Mouse (Mus musculus) liver, embryonic 13.5 days (tissue): ENCODE measurements at regions not wholly inside any gene's neighbourhood (a gene's known extent, or its start where the extent isn't known, plus 50 kb on each side); places are given as distances from the start of the nearest gene placed in this dataset.

Experiments
- ATAC-seq: fragments of 200-750 bp; cut with Nextera tagmentation; 2 replicates; pipeline ENCODE4 v1.8.0; 2017; ENCODE audit warnings: low read depth, mild to moderate bottlenecking, moderate number of reproducible peaks, moderate library complexity
- DNase-seq: peaks from one replicate; pipeline ENCODE4 v3.0.0; 2022
- H3K27ac ChIP-seq: fragments of 300-500 bp; sonication (generic); 2 replicates; pipeline ENCODE4 v1.5.1; 2015; ENCODE audit warnings: moderate library complexity, mild to moderate bottlenecking, inconsistent platforms
- H3K27me3 ChIP-seq: fragments of 300-500 bp; sonication (generic); 2 replicates; pipeline ENCODE4 v1.6.1; 2015; ENCODE audit warnings: mild to moderate bottlenecking, inconsistent platforms
- H3K36me3 ChIP-seq: fragments of 300-500 bp; sonication (generic); 2 replicates; pipeline ENCODE4 v1.6.1; 2015; ENCODE audit warnings: mild to moderate bottlenecking, inconsistent platforms
- H3K4me1 ChIP-seq: fragments of 300-500 bp; sonication (generic); replicated peaks from 2 replicates; pipeline ENCODE4 v1.6.1; 2015; ENCODE audit warnings: inconsistent platforms
- H3K4me2 ChIP-seq: fragments of 300-500 bp; sonication (generic); 2 replicates; pipeline ENCODE4 v1.6.1; 2015; ENCODE audit warnings: inconsistent platforms, mild to moderate bottlenecking, moderate library complexity
- H3K4me3 ChIP-seq: fragments of 300-500 bp; sonication (generic); replicated peaks from 2 replicates; pipeline ENCODE4 v1.5.1; 2015; ENCODE audit warnings: mild to moderate bottlenecking, inconsistent platforms
- H3K9ac ChIP-seq: fragments of 300-500 bp; sonication (generic); 2 replicates; pipeline ENCODE4 v1.6.1; 2015; ENCODE audit warnings: mild to moderate bottlenecking, inconsistent platforms
- H3K9me3 ChIP-seq: fragments of 300-500 bp; sonication (generic); replicated peaks from 2 replicates; pipeline ENCODE4 v1.6.1; 2016; ENCODE audit warnings: inconsistent platforms
- WGBS: fragments of 180-500 bp; shearing (Covaris S2); methylation state at CpG from one replicate; pipeline ENCODE4 v1.1.7; 2015; ENCODE audit not compliant: insufficient replicate concordance; 5-methylcytosine and 5-hydroxymethylcytosine counted together

GRCm38 (mm10) chr10:17559370-17559955 is 163.6 kb upstream of the Cited2 start:
- ATAC-seq (no peak), DNase-seq (no peak)
- H3K4me3 ChIP-seq = no peak overlapping the region
- no peak overlapping the region for H3K27ac ChIP-seq
- H3K4me1 ChIP-seq = peaks cover 46% of the 10 kb centered on the region
- no peaks in the 10 kb centered on the region for H3K9me3 ChIP-seq
- WGBS = 74% methylated on average over 5 of the region's 5 CpGs
- H3K9ac ChIP-seq = no peak overlapping the region
- H3K27me3 ChIP-seq = no peaks in the 10 kb centered on the region
- no peaks in the 10 kb centered on the region for H3K36me3 ChIP-seq
- H3K4me2 ChIP-seq = no peak overlapping the region

GRCm38 (mm10) chr10:17559980-17560379 is 163.0 kb upstream of the Cited2 start:
- ATAC-seq = no peak

GRCm38 (mm10) chr10:17561466-17561865 is 161.6 kb upstream of the Cited2 start:
- no peaks in the 10 kb centered on the region for H3K9me3 ChIP-seq
- DNase-seq = no peak
- no peak overlapping the region for H3K4me2 ChIP-seq
- H3K4me3 ChIP-seq = no peak overlapping the region
- no peaks in the 10 kb centered on the region for H3K27me3 ChIP-seq
- no peak for ATAC-seq
- no peaks in the 10 kb centered on the region for H3K36me3 ChIP-seq
- peaks cover 53% of the 10 kb centered on the region for H3K4me1 ChIP-seq
- 40% methylated on average over 7 of the region's 7 CpGs for WGBS
- H3K9ac ChIP-seq = no peak overlapping the region
- H3K27ac ChIP-seq = 0 out of 2 replicates have a peak overlapping the region, but pooled peaks have one; percentile 74

More at GRCm38 (mm10) chr10:17559980-17560379, 163.0 kb upstream of the Cited2 start:
- H3K36me3 ChIP-seq = no peaks in the 10 kb centered on the region
- H3K4me2 ChIP-seq = no peak overlapping the region
- peaks cover 49% of the 10 kb centered on the region for H3K4me1 ChIP-seq
- peak overlapping the region; percentile 36; the same call in 1 of the 2 replicates for H3K27ac ChIP-seq
- no peaks in the 10 kb centered on the region for H3K9me3 ChIP-seq
- DNase-seq = no peak
- no peak overlapping the region for H3K4me3 ChIP-seq
- no peaks in the 10 kb centered on the region for H3K27me3 ChIP-seq
- 46% methylated on average over 3 of the region's 3 CpGs for WGBS
- H3K9ac ChIP-seq = no peak overlapping the region

- ATAC-seq (peak; percentile 69), DNase-seq (no peak)
- WGBS = 29% methylated on average over 5 of the region's 5 CpGs
- Histone ChIP-seq H3K9me3 (no peaks in the 10 kb centered on the region), H3K4me3 (no peak overlapping the region), H3K4me2 (peak overlapping the region; percentile 45), H3K36me3 (no peaks in the 10 kb centered on the region), H3K27ac (peak overlapping the region; percentile 74), H3K27me3 (no peaks in the 10 kb centered on the region), H3K4me1 (peaks cover 53% of the 10 kb centered on the region), H3K9ac (no peak overlapping the region)
Measured at GRCm38 (mm10) chr10:17561977-17562376, 161.0 kb upstream of the Cited2 start.

- Histone ChIP-seq H3K36me3 (no peaks in the 10 kb centered on the region), H3K27ac (peak overlapping the region; percentile 74), H3K9ac (no peak overlapping the region; the same call in 1 of the 2 replicates), H3K4me2 (peak overlapping the region; percentile 45), H3K4me1 (peaks cover 53% of the 10 kb centered on the region), H3K27me3 (no peaks in the 10 kb centered on the region), H3K9me3 (no peaks in the 10 kb centered on the region), H3K4me3 (no peak overlapping the region)
- DNase-seq (peak; percentile 44), ATAC-seq (peak; percentile 76)
- 28% methylated on average over 7 of the region's 7 CpGs for WGBS
Measured at GRCm38 (mm10) chr10:17562410-17563350, 160.3 kb upstream of the Cited2 start.

GRCm38 (mm10) chr10:17563351-17563749 is 159.7 kb upstream of the Cited2 start:
- ATAC-seq (no peak), DNase-seq (no peak)
- H3K27me3 ChIP-seq = no peaks in the 10 kb centered on the region
- no peaks in the 10 kb centered on the region for H3K9me3 ChIP-seq
- peak overlapping the region; percentile 30 for H3K27ac ChIP-seq
- no peaks in the 10 kb centered on the region for H3K36me3 ChIP-seq
- peak overlapping the region; percentile 45 for H3K4me2 ChIP-seq
- H3K4me3 ChIP-seq = no peak overlapping the region
- peaks cover 53% of the 10 kb centered on the region for H3K4me1 ChIP-seq
- H3K9ac ChIP-seq = no peak overlapping the region
- 21% methylated on average over 4 of the region's 4 CpGs for WGBS

- WGBS = 38% methylated on average over 6 of the region's 6 CpGs
- Histone ChIP-seq H3K4me2 (no peak overlapping the region), H3K4me3 (no peak overlapping the region), H3K27ac (no peak overlapping the region), H3K36me3 (no peaks in the 10 kb centered on the region), H3K9me3 (no peaks in the 10 kb centered on the region), H3K4me1 (peaks cover 50% of the 10 kb centered on the region), H3K27me3 (no peaks in the 10 kb centered on the region), H3K9ac (no peak overlapping the region)
- no peak for ATAC-seq
- DNase-seq = no peak
Measured at GRCm38 (mm10) chr10:17564895-17565620, 158.0 kb upstream of the Cited2 start.

GRCm38 (mm10) chr10:17566975-17567374 is 156.0 kb upstream of the Cited2 start:
- H3K9me3 ChIP-seq = no peaks in the 10 kb centered on the region
- no peaks in the 10 kb centered on the region for H3K27me3 ChIP-seq
- no peak overlapping the region for H3K4me2 ChIP-seq
- H3K4me3 ChIP-seq = no peak overlapping the region
- no peak overlapping the region for H3K9ac ChIP-seq
- H3K36me3 ChIP-seq = no peaks in the 10 kb centered on the region
- ATAC-seq = no peak
- no peak for DNase-seq
- WGBS = 63% methylated on average over 5 of the region's 5 CpGs
- H3K27ac ChIP-seq = no peak overlapping the region
- H3K4me1 ChIP-seq = peaks cover 31% of the 10 kb centered on the region

GRCm38 (mm10) chr10:17567631-17568030 is 155.4 kb upstream of the Cited2 start:
- H3K27ac ChIP-seq = no peak overlapping the region
- no peaks in the 10 kb centered on the region for H3K27me3 ChIP-seq
- no peak overlapping the region for H3K9ac ChIP-seq
- H3K9me3 ChIP-seq = no peaks in the 10 kb centered on the region
- 66% methylated on average over 3 of the region's 3 CpGs for WGBS
- no peak for ATAC-seq
- H3K4me1 ChIP-seq = peaks cover 28% of the 10 kb centered on the region
- no peak overlapping the region for H3K4me2 ChIP-seq
- H3K36me3 ChIP-seq = no peaks in the 10 kb centered on the region
- H3K4me3 ChIP-seq = no peak overlapping the region
- no peak for DNase-seq

- no peak overlapping the region for H3K9ac ChIP-seq
- WGBS = 78% methylated on average over 6 of the region's 6 CpGs
- DNase-seq (no peak), ATAC-seq (no peak)
- H3K4me3 ChIP-seq = no peak overlapping the region
- H3K27me3 ChIP-seq = no peaks in the 10 kb centered on the region
- H3K36me3 ChIP-seq = no peaks in the 10 kb centered on the region
- no peak overlapping the region for H3K27ac ChIP-seq
- no peak overlapping the region for H3K4me2 ChIP-seq
- peaks cover 20% of the 10 kb centered on the region for H3K4me1 ChIP-seq
- H3K9me3 ChIP-seq = no peaks in the 10 kb centered on the region
Measured at GRCm38 (mm10) chr10:17569577-17570113, 153.4 kb upstream of the Cited2 start.

- no peak overlapping the region for H3K4me3 ChIP-seq
- H3K27me3 ChIP-seq = no peaks in the 10 kb centered on the region
- H3K4me2 ChIP-seq = no peak overlapping the region
- no peaks in the 10 kb centered on the region for H3K36me3 ChIP-seq
- peaks cover 46% of the 10 kb centered on the region for H3K4me1 ChIP-seq
- H3K9me3 ChIP-seq = no peaks in the 10 kb centered on the region
- 1% methylated on average over 3 of the region's 3 CpGs for WGBS
- ATAC-seq (no peak; the same call in 1 of the 2 replicates), DNase-seq (no peak)
- H3K9ac ChIP-seq = 0 out of 2 replicates have a peak overlapping the region, but pooled peaks have one; percentile 1
- peak overlapping the region; percentile 67 for H3K27ac ChIP-seq
Measured at GRCm38 (mm10) chr10:17574894-17575293, 148.1 kb upstream of the Cited2 start.
